Mouse (Mus musculus): ENCODE data around the gene Kcnip2.

- TF ChIP-seq CTCF (IDR thresholded peaks at IDR 0.05; ENCODE audit: control insufficient read depth, insufficient read depth, insufficient read length) (peak; percentile 70), MYOG (IDR thresholded peaks at IDR 0.05; ENCODE audit: control insufficient read depth, extremely low read depth, insufficient read length) (no peak)
These were observed 68.6 kb downstream of the Kcnip2 start for GRCm38 (mm10) chr19:45747028-45747867.

All from C2C12 (cell line).